Mouse (Mus musculus) hindbrain, embryonic 15.5 days (tissue): ENCODE measurements around the gene Gm10720. TPM values are rescaled to one million over a fixed set of nuclear protein-coding genes. Genes with fewer than 3 reads are reported as not detected.
"Not testable (repeated sequence)": the region's sequence is repeated elsewhere in the genome, so short reads cannot be mapped to it uniquely, and the experiment has no call there.

Experiments
- ATAC-seq: fragments of 200-750 bp; cut with Nextera tagmentation; 2 replicates; pipeline ENCODE4 v1.8.0; 2017; ENCODE audit warnings: low read depth, moderate number of reproducible peaks, moderate TSS enrichment; ENCODE audit not compliant: low FRiP score
- H3K27ac ChIP-seq: fragments of 300-500 bp; sonication (generic); replicated peaks from 2 replicates; pipeline ENCODE4 v1.5.1; 2015; ENCODE audit warnings: mild to moderate bottlenecking, inconsistent platforms
- H3K27me3 ChIP-seq: fragments of 300-500 bp; sonication (generic); 2 replicates; pipeline ENCODE4 v1.6.1; 2015; ENCODE audit warnings: control low read depth, inconsistent platforms
- H3K36me3 ChIP-seq: fragments of 300-500 bp; sonication (generic); 2 replicates; pipeline ENCODE4 v1.6.1; 2015; ENCODE audit warnings: control low read depth, inconsistent platforms
- H3K4me1 ChIP-seq: fragments of 300-500 bp; sonication (generic); replicated peaks from 2 replicates; pipeline ENCODE4 v1.6.1; 2015; ENCODE audit warnings: control low read depth, inconsistent platforms
- H3K4me2 ChIP-seq: fragments of 300-500 bp; sonication (generic); 2 replicates; pipeline ENCODE4 v1.6.1; 2015; ENCODE audit warnings: moderate library complexity, mild to moderate bottlenecking, inconsistent platforms
- H3K4me3 ChIP-seq: fragments of 300-500 bp; sonication (generic); 2 replicates; pipeline ENCODE4 v1.5.1; 2015; ENCODE audit warnings: mild to moderate bottlenecking, inconsistent platforms
- H3K9ac ChIP-seq: fragments of 300-500 bp; sonication (generic); 2 replicates; pipeline ENCODE4 v1.6.1; 2015; ENCODE audit warnings: inconsistent platforms
- H3K9me3 ChIP-seq: fragments of 300-500 bp; sonication (generic); 2 replicates; pipeline ENCODE4 v1.6.1; 2016; ENCODE audit warnings: control low read depth, inconsistent platforms
- WGBS: fragments of 180-500 bp; shearing (Covaris S2); methylation state at CpG from one replicate; pipeline ENCODE4 v1.1.7; 2015; 5-methylcytosine and 5-hydroxymethylcytosine counted together
- microRNA-seq: library from miRNA; unstranded; fragments of <30 nt; microRNA quantifications from one replicate; pipeline ENCODE4, GENCODE M21; 2016
- polyA plus RNA-seq: library from polyadenylated mRNA; unstranded; fragments of >200 nt; fragmentation: Nextera tagmentation; extraction: Ambion mirVana; gene quantifications from 2 replicates; pipeline ENCODE4 v1.2.1, GENCODE M21; 2015

The Gm10720 gene
- polyA plus RNA-seq, 1 experiment from 2014 or later = not detected

DNA sequence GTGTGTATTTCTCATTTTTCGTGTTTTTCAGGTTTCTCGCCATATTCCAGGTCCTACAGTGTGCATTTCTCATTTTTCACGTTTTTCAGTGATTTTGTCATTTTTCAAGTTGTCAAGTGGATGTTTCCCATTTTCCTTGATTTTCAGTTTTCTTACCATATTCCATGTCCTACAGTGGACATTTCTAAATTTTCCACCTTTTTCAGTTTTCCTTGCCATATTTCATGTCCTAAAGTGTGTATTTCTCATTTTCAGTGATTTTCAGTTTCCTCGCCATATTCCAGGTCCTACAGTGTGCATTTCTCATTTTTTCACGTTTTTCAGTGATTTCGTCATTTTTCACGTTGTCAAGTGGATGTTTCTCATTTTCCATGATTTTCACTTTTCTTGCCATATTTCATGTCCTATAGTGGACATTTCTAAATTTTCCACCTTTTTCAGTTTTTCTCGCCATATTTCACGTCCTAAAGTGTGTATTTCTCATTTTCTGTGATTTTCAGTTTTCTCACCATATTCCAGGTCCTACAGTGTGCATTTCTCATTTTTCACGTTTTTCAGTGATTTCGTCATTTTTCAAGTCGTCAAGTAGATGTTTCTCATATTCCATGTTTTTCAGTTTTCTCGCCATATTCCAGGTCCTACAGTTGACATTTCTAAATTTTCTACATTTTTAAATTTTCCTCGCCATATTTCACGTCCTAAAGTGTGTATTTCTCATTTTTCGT, 14.0 kb downstream of the Gm10720 start:
- not testable (repeated sequence) for H3K4me1 ChIP-seq, H3K27me3 ChIP-seq, ATAC-seq, H3K27ac ChIP-seq, H3K9ac ChIP-seq, H3K4me2 ChIP-seq, H3K36me3 ChIP-seq, H3K4me3 ChIP-seq, H3K9me3 ChIP-seq
- 67% methylated on average over 13 of the region's 16 CpGs for WGBS

DNA sequence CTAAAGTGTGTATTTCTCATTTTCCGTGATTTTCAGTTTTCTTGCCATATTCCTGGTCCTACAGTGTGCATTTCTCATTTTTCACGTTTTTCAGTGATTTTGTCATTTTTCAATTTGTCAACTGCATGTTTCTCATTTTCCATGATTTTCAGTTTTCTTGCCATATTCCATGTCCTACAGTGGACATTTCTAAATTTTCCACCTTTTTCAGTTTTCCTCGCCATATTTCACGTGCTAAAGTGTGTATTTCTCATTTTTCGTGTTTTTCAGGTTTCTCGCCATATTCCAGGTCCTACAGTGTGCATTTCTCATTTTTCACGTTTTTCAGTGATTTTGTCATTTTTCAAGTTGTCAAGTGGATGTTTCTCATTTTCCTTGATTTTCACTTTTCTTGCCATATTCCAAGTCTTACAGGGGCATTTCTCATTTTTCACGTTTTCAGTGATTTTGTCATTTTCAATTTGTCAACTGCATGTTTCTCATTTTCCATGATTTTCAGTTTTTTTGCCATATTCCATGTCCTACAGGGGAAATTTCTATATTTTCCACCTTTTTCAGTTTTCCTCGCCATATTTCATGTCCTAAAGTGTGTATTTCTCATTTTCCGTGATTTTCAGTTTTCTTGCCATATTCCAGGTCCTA, 15.3 kb downstream of the Gm10720 start:
- not testable (repeated sequence) for H3K27ac ChIP-seq, H3K36me3 ChIP-seq, H3K4me1 ChIP-seq, H3K9me3 ChIP-seq, H3K27me3 ChIP-seq, H3K4me3 ChIP-seq, H3K4me2 ChIP-seq, H3K9ac ChIP-seq
- WGBS = 67% methylated on average over 2 of the region's 10 CpGs
- ATAC-seq = peak; percentile 51; the same call in 1 of the 2 replicates

DNA sequence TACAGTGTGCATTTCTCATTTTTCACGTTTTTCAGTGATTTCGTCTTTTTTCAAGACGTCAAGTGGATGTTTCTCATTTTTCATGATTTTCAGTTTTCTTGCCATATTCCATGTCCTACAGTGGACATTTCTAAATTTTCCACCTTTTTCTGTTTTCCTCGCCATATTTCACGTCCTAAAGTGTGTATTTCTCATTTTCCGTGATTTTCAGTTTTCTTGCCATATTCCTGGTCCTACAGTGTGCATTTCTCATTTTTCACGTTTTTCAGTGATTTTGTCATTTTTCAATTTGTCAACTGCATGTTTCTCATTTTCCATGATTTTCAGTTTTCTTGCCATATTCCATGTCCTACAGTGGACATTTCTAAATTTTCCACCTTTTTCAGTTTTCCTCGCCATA, 18.8 kb downstream of the Gm10720 start, which contains the start of gene Gm17535:
Gene Gm17535 (plus strand): TSS at position 301 of the 400 bp plus-strand sequence.
- not testable (repeated sequence) for H3K9ac ChIP-seq, H3K4me2 ChIP-seq, H3K4me3 ChIP-seq, H3K36me3 ChIP-seq, H3K27ac ChIP-seq, H3K9me3 ChIP-seq, ATAC-seq, H3K27me3 ChIP-seq, H3K4me1 ChIP-seq
- WGBS = 50% methylated on average over 1 of the region's 8 CpGs

DNA sequence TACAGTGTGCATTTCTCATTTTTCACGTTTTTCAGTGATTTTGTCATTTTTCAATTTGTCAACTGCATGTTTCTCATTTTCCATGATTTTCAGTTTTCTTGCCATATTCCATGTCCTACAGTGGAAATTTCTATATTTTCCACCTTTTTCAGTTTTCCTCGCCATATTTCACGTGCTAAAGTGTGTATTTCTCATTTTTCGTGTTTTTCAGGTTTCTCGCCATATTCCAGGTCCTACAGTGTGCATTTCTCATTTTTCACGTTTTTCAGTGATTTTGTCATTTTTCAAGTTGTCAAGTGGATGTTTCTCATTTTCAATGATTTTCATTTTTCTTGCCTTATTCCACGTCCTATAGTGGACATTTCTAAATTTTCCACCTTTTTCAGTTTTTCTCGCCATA, 21.1 kb downstream of the Gm10720 start, which contains the start of gene Gm10715:
Gene Gm10715 (plus strand): TSS at position 301 of the 400 bp plus-strand sequence.
- not testable (repeated sequence) for H3K9me3 ChIP-seq, H3K27me3 ChIP-seq, H3K4me1 ChIP-seq, ATAC-seq, H3K4me2 ChIP-seq, H3K4me3 ChIP-seq, H3K27ac ChIP-seq, H3K36me3 ChIP-seq, H3K9ac ChIP-seq
- WGBS = 81% methylated on average over 8 of the region's 8 CpGs

DNA sequence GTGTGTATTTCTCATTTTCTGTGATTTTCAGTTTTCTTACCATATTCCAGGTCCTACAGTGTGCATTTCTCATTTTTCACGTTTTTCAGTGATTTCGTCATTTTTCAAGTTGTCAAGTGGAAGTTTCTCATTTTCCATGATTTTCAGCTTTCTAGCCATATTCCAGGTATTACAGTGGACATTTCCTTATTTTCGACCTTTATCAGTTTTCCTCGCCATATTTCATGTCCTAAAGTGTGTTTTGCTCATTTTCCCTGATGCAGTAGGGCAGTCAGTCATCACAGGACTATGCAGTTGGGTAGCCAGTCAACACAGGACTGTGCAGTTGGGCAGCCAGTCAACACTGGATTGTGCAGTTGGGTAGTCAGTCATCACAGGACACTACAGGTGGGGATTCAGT, 22.7 kb downstream of the Gm10720 start:
- H3K4me1 ChIP-seq, H3K4me3 ChIP-seq, H3K27me3 ChIP-seq, H3K9me3 ChIP-seq, H3K36me3 ChIP-seq, ATAC-seq, H3K4me2 ChIP-seq, H3K9ac ChIP-seq, H3K27ac ChIP-seq: not testable (repeated sequence)
- 69% methylated on average over 4 of the region's 4 CpGs for WGBS

Small RNAs within 50 kb of the gene (microRNA-seq; reads per million reads assigned to microRNA genes)
- gene Mir101c = not detected

Other genes with a start within 250 kb of the Gm10720 start
- gene Gm10722, start 14.7 kb upstream of the Gm10720 start, polyA plus RNA-seq = not detected in 2 replicates
- gene Gm11168, start 12.3 kb upstream of the Gm10720 start, polyA plus RNA-seq = 0.25 TPM in 1 of 2 replicates, not detected in the other
- gene Gm10721, start 2.5 kb upstream of the Gm10720 start, polyA plus RNA-seq = not detected in 2 replicates
- 0.31 TPM in 1 of 2 replicates, not detected in the other for gene Gm10719, start 1.8 kb downstream of the Gm10720 start, polyA plus RNA-seq
- 0.96 and 1.2 TPM in 2 replicates for gene Gm10718, start 7.9 kb downstream of the Gm10720 start, polyA plus RNA-seq
- 0.48 TPM in 1 of 2 replicates, not detected in the other for gene Gm10717, start 9.8 kb downstream of the Gm10720 start, polyA plus RNA-seq
- not detected in 2 replicates for gene Gm17535, start 18.9 kb downstream of the Gm10720 start, polyA plus RNA-seq
- not detected in 2 replicates for gene Gm10715, start 21.2 kb downstream of the Gm10720 start, polyA plus RNA-seq